ENCODE assay signal across 15 mouse cellular contexts in genomic region chr3:55785981-55786725, GRCm38 (mm10). TPM values are rescaled to one million over a fixed set of nuclear protein-coding genes. Genes with fewer than 3 reads are reported as not detected.
DNase-seq lines count a peak whose midpoint lies in the region; ATAC-seq lines count a peak whose summit lies in the region.
"Had no signal": no experiment of that assay in that cellular context is flagged by ENCODE, and none has a peak within 500 bp of the region (broad histone marks: within the 10 kb centered on the region; RNA-seq: fewer than 3 reads in every experiment).

No protein-coding gene starts in this region.

- peaks cover 15% of the 10 kb centered on the region for H3K27me3 ChIP-seq in embryonic facial prominence, embryonic 14.5 days (replicated peaks; ENCODE audit: control insufficient read depth, insufficient read depth, low read length)
- peaks cover 16% of the 10 kb centered on the region for H3K27me3 ChIP-seq in limb, embryonic 15.5 days

- H3K36me3 ChIP-seq in embryonic facial prominence, embryonic 14.5 days (ENCODE audit: control insufficient read depth, insufficient read depth, low read length) = no peaks in the 10 kb centered on the region
- H3K36me3 ChIP-seq in limb, embryonic 15.5 days = no peaks in the 10 kb centered on the region
- H3K36me3 ChIP-seq: G1E; intestine, embryonic 15.5 days had no signal

- H3K27ac ChIP-seq in embryonic facial prominence, embryonic 14.5 days (replicated peaks; ENCODE audit: low read depth, low read length) = peak overlapping the region; percentile 97
- H3K27ac ChIP-seq in limb, embryonic 15.5 days = peak overlapping the region; percentile 64
- H3K27ac ChIP-seq: heart, adult 2 months; intestine, embryonic 15.5 days had no signal

- peaks cover 6% of the 10 kb centered on the region; the same call in 1 of the 2 replicates for H3K4me1 ChIP-seq in embryonic facial prominence, embryonic 14.5 days (ENCODE audit: control insufficient read depth, insufficient read depth, low read length)
- H3K4me1 ChIP-seq in limb, embryonic 15.5 days = peaks cover 18% of the 10 kb centered on the region; the same call in 1 of the 2 replicates

- peak; percentile 18 for DNase-seq in cerebellum, adult 11 months
- DNase-seq in Muller cell, postnatal 12 days (ENCODE audit: inconsistent ontology term) = peak; percentile 45
- DNase-seq in embryonic facial prominence, embryonic 14.5 days (ENCODE audit: low spot score) = no peak
- no peak for DNase-seq in liver
- no peak for DNase-seq in frontal cortex, postnatal 14 days (ENCODE audit: low spot score in 2 of 2)
- no peak for DNase-seq in heart, postnatal 4 days
- DNase-seq: adrenal gland, adult 8-10 months; heart, adult 2 months; layer of hippocampus, postnatal 36 days had no signal

- ATAC-seq in cerebellum, adult (ENCODE audit: insufficient number of reproducible peaks, low FRiP score, low TSS enrichment) = no peak
- ATAC-seq in embryonic facial prominence, embryonic 14.5 days (ENCODE audit: low read depth) = no peak
- no peak for ATAC-seq in limb, embryonic 15.5 days (ENCODE audit: insufficient number of reproducible peaks, low FRiP score, low TSS enrichment, low read depth)
- ATAC-seq: intestine, embryonic 15.5 days had no signal

- H3K9me3 ChIP-seq in embryonic facial prominence, embryonic 14.5 days (ENCODE audit: control insufficient read depth, low read length) = no peaks in the 10 kb centered on the region
- no peaks in the 10 kb centered on the region for H3K9me3 ChIP-seq in limb, embryonic 15.5 days
- H3K9me3 ChIP-seq: intestine, embryonic 15.5 days had no signal

- H3K4me2 ChIP-seq in embryonic facial prominence, embryonic 14.5 days (ENCODE audit: low read depth, low read length) = peak overlapping the region; percentile 87
- H3K4me2 ChIP-seq in limb, embryonic 15.5 days = peak overlapping the region; percentile 52
- H3K4me2 ChIP-seq: intestine, embryonic 15.5 days had no signal

- 31% methylated on average over 3 of the region's 3 CpGs for WGBS in embryonic facial prominence, embryonic 14.5 days
- 32% methylated on average over 3 of the region's 3 CpGs for WGBS in limb, embryonic 15.5 days

- H3K4me3 ChIP-seq in embryonic facial prominence, embryonic 14.5 days (ENCODE audit: low read depth, low read length) = peak overlapping the region; percentile 47
- peak overlapping the region; percentile 42 for H3K4me3 ChIP-seq in limb, embryonic 15.5 days
- H3K4me3 ChIP-seq: erythroblast, embryonic 14.5 days; heart, adult 2 months; intestine, embryonic 15.5 days had no signal

- peak overlapping the region; percentile 92 for H3K9ac ChIP-seq in embryonic facial prominence, embryonic 14.5 days (ENCODE audit: low read depth, low read length)
- no peak overlapping the region for H3K9ac ChIP-seq in limb, embryonic 15.5 days
- H3K9ac ChIP-seq: intestine, embryonic 15.5 days had no signal

RNA-seq across cellular contexts. Expression of gene Mab21l1, which starts 3.8 kb away (rescaled TPM):
- polyA plus RNA-seq in embryonic facial prominence, embryonic 14.5 days (2014; fragmentation: Nextera tagmentation; extraction: Ambion mirVana) = 21.9 and 24.6 TPM in 2 replicates
- polyA plus RNA-seq in limb, embryonic 15.5 days (2015; fragmentation: Nextera tagmentation; extraction: Ambion mirVana) = 16.3 and 17.6 TPM in 2 replicates
- under 1 TPM in 1 of 2 experiments, not detected in 1; 0.14 TPM for total RNA-seq in heart, postnatal 4 days (2021)
- polyA plus RNA-seq: erythroblast, embryonic 14.5 days; G1E; spleen, adult 2 months had no signal

Comparison
In these comparisons a context has a peak if more than half of its experiments do, and no peak if none do; other contexts are left out.
1. DNase-seq: peak in cerebellum, adult 11 months (single experiment) and Muller cell, postnatal 12 days (single experiment); none in embryonic facial prominence, embryonic 14.5 days (single experiment), liver (single experiment), frontal cortex, postnatal 14 days (0 of 2) and heart, postnatal 4 days (single experiment).